ENCODE assay signal across 8 mouse cellular contexts in the genomic region with DNA sequence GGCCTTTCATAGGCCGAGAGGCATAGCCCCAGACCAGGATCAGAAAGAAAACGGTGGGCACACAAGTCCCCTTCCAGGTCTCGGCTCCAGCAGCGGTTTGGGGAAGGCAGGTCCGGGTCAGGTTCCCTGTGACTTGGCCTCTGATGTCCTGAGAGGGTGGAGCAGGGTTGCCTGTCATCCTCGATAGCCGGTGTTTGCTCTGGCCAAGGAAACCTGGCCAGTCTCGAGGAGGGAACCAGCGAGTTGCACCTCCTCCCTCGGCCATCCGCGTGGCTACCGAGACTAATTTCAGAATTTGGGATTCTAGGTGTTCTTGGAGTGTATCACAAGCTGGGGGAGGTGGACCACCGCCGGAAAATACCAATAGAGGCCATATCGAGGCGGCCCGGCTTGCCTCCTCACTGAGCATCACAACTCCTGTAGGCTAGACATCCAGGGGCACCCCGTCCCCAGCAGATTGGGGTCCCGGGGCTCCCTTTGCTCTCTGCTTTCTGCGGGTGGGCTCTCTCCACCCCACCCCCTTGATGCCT. TPM values are rescaled to one million over a fixed set of nuclear protein-coding genes. Genes with fewer than 3 reads are reported as not detected.
DNase-seq lines count a peak whose midpoint lies in the region; ATAC-seq and TF ChIP-seq lines count a peak whose summit lies in the region.

No protein-coding gene starts in this region.

- no peaks in the 10 kb centered on the region for H3K36me3 ChIP-seq in liver, adult 2 months (ENCODE audit: control insufficient read depth, insufficient read depth, low read length)

- ATAC-seq in cerebellum, adult (ENCODE audit: insufficient number of reproducible peaks, low FRiP score, low TSS enrichment) = peak; percentile 57; the same call in 1 of the 2 replicates

- peaks cover 8% of the 10 kb centered on the region for H3K27me3 ChIP-seq in liver, adult 2 months (ENCODE audit: control insufficient read depth, insufficient read depth, low read length)

- peaks cover 1% of the 10 kb centered on the region; the same call in 1 of the 2 replicates for H3K4me1 ChIP-seq in liver, adult 2 months (ENCODE audit: control insufficient read depth, insufficient read depth, low read length)

- peak overlapping the region; percentile 81 for H3K9ac ChIP-seq in liver, adult 2 months (ENCODE audit: low read depth, low read length)

- DNase-seq in liver, adult 2 months (ENCODE audit: extremely low read depth, low read depth, low spot score) = no peak
- DNase-seq in liver = no peak
- DNase-seq in gastrocnemius, postnatal 25 days = peak; percentile 30
- DNase-seq in kidney, adult 18-20 months = peak; percentile 62
- peak; percentile 58 for DNase-seq in lung, postnatal 36 days
- DNase-seq in thymus, postnatal 14 days = peak; percentile 40
- DNase-seq in natural killer cell, adult 2 months (ENCODE audit: low spot score in 2 of 2) = no peak

- WGBS in liver, adult 2 months = 2% methylated on average over 21 of the region's 21 CpGs

- no peak for TF ChIP-seq POLR2A in liver, adult 2 months (IDR thresholded peaks at IDR 0.05; ENCODE audit: extremely low read depth, insufficient read depth, low read length)

- no peak for TF ChIP-seq CTCF in liver, adult 2 months (IDR thresholded peaks at IDR 0.05; ENCODE audit: low read depth, low read length)

- peak overlapping the region; percentile 20 for H3K27ac ChIP-seq in liver, adult 2 months (replicated peaks; ENCODE audit: insufficient read depth, low read depth, low read length)

- H3K4me3 ChIP-seq in liver, adult 2 months (ENCODE audit: insufficient read depth, low read depth, low read length) = peak overlapping the region; percentile 80

- H3K79me2 ChIP-seq in liver, adult 2 months (ENCODE audit: control insufficient read depth, insufficient read depth, low read length) = peaks cover 8% of the 10 kb centered on the region; the same call in 1 of the 2 replicates

RNA-seq across cellular contexts. Expression of a gene that starts 1.3 kb away (rescaled TPM):
- 3.7 and 6.0 TPM in 2 replicates for total RNA-seq in liver, adult 2 months (2014; rRNA removed)
- 2.2 and 2.7 TPM in 2 replicates for polyA plus RNA-seq in liver, adult 2 months (2012; rRNA removed)
- 10 to 100 TPM; 16.0 to 18.0 TPM for total RNA-seq in gastrocnemius, postnatal 25 days (2021)

Comparison
In these comparisons a context has a peak if more than half of its experiments do, and no peak if none do; other contexts are left out.
1. DNase-seq: peak in gastrocnemius, postnatal 25 days (single experiment), kidney, adult 18-20 months (single experiment), lung, postnatal 36 days (single experiment) and thymus, postnatal 14 days (single experiment); none in liver, adult 2 months (single experiment), liver (single experiment) and natural killer cell, adult 2 months (0 of 2).